Mouse (Mus musculus) liver, postnatal 0 days (tissue): ENCODE measurements at regions not wholly inside any gene's neighbourhood (a gene's known extent, or its start where the extent isn't known, plus 50 kb on each side); places are given as distances from the start of the nearest gene placed in this dataset.

Experiments
- ATAC-seq: fragments of 200-750 bp; cut with Nextera tagmentation; 2 replicates; pipeline ENCODE4 v1.8.0; 2017; ENCODE audit warnings: mild to moderate bottlenecking, moderate library complexity
- DNase-seq: peaks from one replicate; pipeline ENCODE4 v3.0.0-alpha.2; 2016
- H3K27ac ChIP-seq: fragments of 300-500 bp; sonication (generic); 2 replicates; pipeline ENCODE4 v1.5.1; 2014; ENCODE audit warnings: antibody characterized with exemption, moderate library complexity, mild to moderate bottlenecking, low read depth
- H3K27me3 ChIP-seq: fragments of 300-500 bp; sonication (generic); 2 replicates; pipeline ENCODE4 v1.6.1; 2014; ENCODE audit warnings: low read length, control low read depth, mixed read lengths; ENCODE audit not compliant: insufficient read depth
- H3K36me3 ChIP-seq: fragments of 300-500 bp; sonication (generic); replicated peaks from 2 replicates; pipeline ENCODE4 v1.6.1; 2014; ENCODE audit warnings: mild to moderate bottlenecking, control low read depth, low read length, moderate library complexity, mixed read lengths; ENCODE audit not compliant: insufficient read depth
- H3K4me1 ChIP-seq: fragments of 300-500 bp; sonication (generic); 2 replicates; pipeline ENCODE4 v1.6.1; 2014; ENCODE audit warnings: antibody characterized with exemption, mild to moderate bottlenecking, control low read depth; ENCODE audit not compliant: insufficient read depth
- H3K4me2 ChIP-seq: fragments of 300-500 bp; sonication (generic); 2 replicates; pipeline ENCODE4 v1.6.1; 2014; ENCODE audit warnings: low read depth, mild to moderate bottlenecking, low read length, moderate library complexity, mixed read lengths
- H3K4me3 ChIP-seq: fragments of 300-500 bp; sonication (generic); 2 replicates; pipeline ENCODE4 v1.5.1; 2014; ENCODE audit warnings: low read depth, low read length
- H3K9ac ChIP-seq: fragments of 300-500 bp; sonication (generic); replicated peaks from 2 replicates; pipeline ENCODE4 v1.6.1; 2014; ENCODE audit warnings: mild to moderate bottlenecking, moderate library complexity
- H3K9me3 ChIP-seq: fragments of 300-500 bp; sonication (generic); 2 replicates; pipeline ENCODE4 v1.6.1; 2016; ENCODE audit warnings: mild to moderate bottlenecking, control low read depth, low read length, mixed read lengths
- CTCF ChIP-seq: sonication (generic); IDR thresholded peaks from 2 replicates; pipeline ENCODE4 v1.5.1; 2016; ENCODE audit warnings: antibody characterized with exemption, low read depth
- EP300 ChIP-seq: IDR thresholded peaks from 2 replicates; pipeline ENCODE4 v1.6.1; 2016; ENCODE audit warnings: antibody characterized with exemption, low read depth, mild to moderate bottlenecking
- WGBS: fragments of 180-500 bp; shearing (Covaris S2); extraction: QIAGEN DNeasy Blood & Tissue Kit; methylation state at CpG from one replicate; pipeline ENCODE4 v1.1.7; 2014; ENCODE audit not compliant: insufficient replicate concordance; 5-methylcytosine and 5-hydroxymethylcytosine counted together

DNA sequence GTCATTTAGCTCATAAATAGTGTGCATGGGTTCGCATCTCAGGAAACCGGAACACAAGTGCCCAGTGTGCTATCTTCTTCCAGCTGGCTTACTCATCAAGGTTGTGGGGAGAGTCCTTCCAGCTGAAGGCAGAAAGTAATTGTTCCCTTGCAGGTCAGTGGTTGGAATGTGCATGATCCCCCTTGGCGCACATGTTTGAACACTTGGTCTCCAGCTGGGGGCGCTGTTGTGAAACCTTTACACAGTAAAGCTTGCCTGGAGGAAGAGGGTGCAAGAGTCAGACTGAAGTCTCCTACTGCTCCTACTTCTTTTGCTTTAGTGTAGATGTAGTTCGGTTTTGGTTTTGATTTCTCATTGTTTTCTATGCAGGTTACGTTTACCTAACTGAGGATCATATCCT is 128.2 kb upstream of the Gcfc2 start:
- Histone ChIP-seq H3K4me3 (no peak overlapping the region), H3K27ac (no peak overlapping the region), H3K4me1 (no peaks in the 10 kb centered on the region), H3K4me2 (no peak overlapping the region), H3K9me3 (no peaks in the 10 kb centered on the region), H3K27me3 (no peaks in the 10 kb centered on the region), H3K9ac (no peak overlapping the region), H3K36me3 (no peaks in the 10 kb centered on the region)
- DNase-seq (no peak), ATAC-seq (no peak)
- 78% methylated on average over 6 of the region's 6 CpGs for WGBS
- TF ChIP-seq EP300 (no peak), CTCF (no peak)

- H3K4me2 ChIP-seq: no peak overlapping the region
- no peak for DNase-seq
- WGBS: 74% methylated on average over 3 of the region's 3 CpGs
Measured at GRCm38 (mm10) chr6:81800822-81801221, 122.6 kb upstream of the Gcfc2 start.

DNA sequence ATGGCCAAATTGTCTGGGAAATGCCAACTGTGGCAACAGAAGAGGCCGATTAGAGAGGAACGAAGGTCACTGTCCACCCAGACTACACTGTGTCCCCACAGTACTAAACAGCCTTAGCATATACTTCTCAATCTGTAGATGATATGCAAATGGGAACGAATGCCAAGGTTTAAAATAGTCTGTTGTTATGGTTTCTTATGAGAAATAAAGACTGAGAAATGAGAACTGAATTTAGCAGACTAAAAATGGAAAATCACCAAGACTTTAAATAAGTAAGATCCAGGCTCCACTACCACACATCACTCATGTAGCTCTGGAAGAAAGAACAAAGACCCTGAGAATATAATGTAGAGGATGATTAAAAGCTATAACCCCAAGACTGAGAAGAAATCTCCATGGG is 121.7 kb upstream of the Gcfc2 start:
- no peak for DNase-seq
- no peaks in the 10 kb centered on the region for H3K27me3 ChIP-seq
- H3K4me1 ChIP-seq: no peaks in the 10 kb centered on the region
- no peaks in the 10 kb centered on the region for H3K9me3 ChIP-seq
- no peak overlapping the region for H3K9ac ChIP-seq
- no peak overlapping the region for H3K4me3 ChIP-seq
- no peak for TF ChIP-seq EP300
- TF ChIP-seq CTCF: no peak
- H3K4me2 ChIP-seq: no peak overlapping the region
- ATAC-seq: no peak
- H3K27ac ChIP-seq: no peak overlapping the region
- 75% methylated on average over 3 of the region's 3 CpGs for WGBS
- no peaks in the 10 kb centered on the region for H3K36me3 ChIP-seq

More at GRCm38 (mm10) chr6:81800822-81801221, 122.6 kb upstream of the Gcfc2 start:
- Histone ChIP-seq H3K4me3 (no peak overlapping the region), H3K27me3 (no peaks in the 10 kb centered on the region), H3K4me1 (no peaks in the 10 kb centered on the region), H3K27ac (no peak overlapping the region), H3K9me3 (no peaks in the 10 kb centered on the region), H3K9ac (no peak overlapping the region), H3K36me3 (no peaks in the 10 kb centered on the region)
- no peak for ATAC-seq
- TF ChIP-seq EP300 (no peak), CTCF (no peak)

GRCm38 (mm10) chr6:81805942-81806341 is 117.5 kb upstream of the Gcfc2 start:
- no peak for DNase-seq
- ATAC-seq: no peak
- Histone ChIP-seq H3K36me3 (no peaks in the 10 kb centered on the region), H3K4me3 (no peak overlapping the region), H3K9ac (no peak overlapping the region), H3K4me1 (no peaks in the 10 kb centered on the region), H3K27ac (no peak overlapping the region), H3K9me3 (no peaks in the 10 kb centered on the region), H3K27me3 (no peaks in the 10 kb centered on the region), H3K4me2 (no peak overlapping the region)
- TF ChIP-seq CTCF: no peak
- no peak for TF ChIP-seq EP300
- WGBS: 81% methylated on average over 11 of the region's 11 CpGs

GRCm38 (mm10) chr6:81808712-81809111 is 114.8 kb upstream of the Gcfc2 start:
- Histone ChIP-seq H3K36me3 (no peaks in the 10 kb centered on the region), H3K4me2 (no peak overlapping the region)
- 83% methylated on average over 13 of the region's 13 CpGs for WGBS

DNA sequence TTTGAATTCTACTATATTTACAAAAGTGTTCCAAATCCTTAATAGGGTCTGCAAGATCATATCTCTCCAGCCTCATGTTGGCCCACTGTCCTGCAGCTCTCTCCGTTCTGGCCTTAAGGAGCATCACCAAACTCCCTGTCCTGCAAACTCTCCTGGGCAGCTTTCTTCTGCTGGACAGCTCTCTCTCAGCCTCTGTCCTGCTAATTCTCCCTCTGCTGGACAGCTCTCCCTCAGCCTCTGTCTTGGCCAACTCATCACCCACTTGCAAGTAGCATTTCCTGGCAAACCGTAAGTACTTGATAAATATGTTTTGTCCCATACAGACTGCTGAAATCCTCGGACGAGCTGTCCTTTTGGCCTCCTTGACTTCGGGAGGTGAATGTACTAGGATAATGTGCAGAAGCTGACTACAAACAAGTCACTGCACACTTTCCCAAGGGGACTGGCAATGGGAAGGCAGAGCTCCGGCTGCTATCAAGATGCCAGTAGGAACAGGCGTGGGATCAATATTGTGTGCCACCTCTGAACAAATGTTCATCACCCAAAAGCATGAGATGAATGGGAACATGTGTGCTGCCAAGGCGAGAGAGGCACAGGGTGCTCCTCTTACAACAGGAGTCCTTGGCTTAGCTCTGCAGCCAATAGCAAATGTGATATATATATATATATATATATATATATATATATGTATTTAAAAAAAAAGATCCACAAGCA is 108.1 kb upstream of the Gcfc2 start:
- DNase-seq: no peak
- Histone ChIP-seq H3K27me3 (no peaks in the 10 kb centered on the region), H3K36me3 (no peaks in the 10 kb centered on the region), H3K27ac (no peak overlapping the region), H3K9me3 (no peaks in the 10 kb centered on the region), H3K4me2 (no peak overlapping the region), H3K9ac (no peak overlapping the region), H3K4me3 (no peak overlapping the region), H3K4me1 (no peaks in the 10 kb centered on the region)
- TF ChIP-seq EP300: no peak
- no peak for TF ChIP-seq CTCF
- ATAC-seq: no peak
- 71% methylated on average over 8 of the region's 8 CpGs for WGBS

More at GRCm38 (mm10) chr6:81808712-81809111, 114.8 kb upstream of the Gcfc2 start:
- DNase-seq (no peak), ATAC-seq (no peak)
- Histone ChIP-seq H3K9ac (no peak overlapping the region), H3K9me3 (no peaks in the 10 kb centered on the region), H3K4me3 (no peak overlapping the region), H3K4me1 (no peaks in the 10 kb centered on the region), H3K27me3 (no peaks in the 10 kb centered on the region), H3K27ac (no peak overlapping the region)
- TF ChIP-seq EP300: no peak
- no peak for TF ChIP-seq CTCF
